Mouse (Mus musculus) adrenal gland, adult 2 months (tissue): ENCODE data around the gene Srxn1. TPM values are rescaled to one million over a fixed set of nuclear protein-coding genes. Genes with fewer than 3 reads are reported as not detected.
A peak's percentile ranks its signal among the peaks of the same experiment; 100 is the strongest.
"Not testable (repeated sequence)": the region's sequence is repeated elsewhere in the genome, so short reads cannot be mapped to it uniquely, and the experiment has no call there.

Experiments used
- DNase-seq: peaks from one replicate; pipeline ENCODE4 v3.0.0; 2021
- long read RNA-seq: library from polyadenylated mRNA; stranded (forward); transcript quantifications from one replicate; pipeline ENCODE4 v2.0.0, GENCODE M21; 2021
- polyA plus RNA-seq: library from polyadenylated mRNA; depleted of rRNA; stranded (reverse); fragments of >200 nt; gene quantifications from 2 replicates; pipeline ENCODE4 v1.2.3, GENCODE M21; 2012; rRNA removed
- total RNA-seq, 2 experiments: library from RNA; stranded (reverse); gene quantifications; 2 replicates each; pipeline ENCODE4 v1.2.3; 2021

Gene Srxn1
- total RNA-seq (100 to 1,000 TPM; 188 to 772 TPM), polyA plus RNA-seq (315 and 608 TPM in 2 replicates)
- long read RNA-seq, transcript Srxn1-203 (2 exons, 446 nt): minor isoform, 7 of 166 reads
- long read RNA-seq, transcript Srxn1-201 (2 exons, 2,812 nt): major isoform, 129 of 166 reads
- long read RNA-seq, partial matches to known transcripts: 26 of 166 reads
- long read RNA-seq, other reads (novel, unspliced or antisense): 4 of 166 reads

GRCm38 (mm10) chr2:152105318-152106224 lies at the start of gene Srxn1:
Srxn1 (plus strand) TSS chr2:152105516.
- DNase-seq: peak; percentile 98

DNA sequence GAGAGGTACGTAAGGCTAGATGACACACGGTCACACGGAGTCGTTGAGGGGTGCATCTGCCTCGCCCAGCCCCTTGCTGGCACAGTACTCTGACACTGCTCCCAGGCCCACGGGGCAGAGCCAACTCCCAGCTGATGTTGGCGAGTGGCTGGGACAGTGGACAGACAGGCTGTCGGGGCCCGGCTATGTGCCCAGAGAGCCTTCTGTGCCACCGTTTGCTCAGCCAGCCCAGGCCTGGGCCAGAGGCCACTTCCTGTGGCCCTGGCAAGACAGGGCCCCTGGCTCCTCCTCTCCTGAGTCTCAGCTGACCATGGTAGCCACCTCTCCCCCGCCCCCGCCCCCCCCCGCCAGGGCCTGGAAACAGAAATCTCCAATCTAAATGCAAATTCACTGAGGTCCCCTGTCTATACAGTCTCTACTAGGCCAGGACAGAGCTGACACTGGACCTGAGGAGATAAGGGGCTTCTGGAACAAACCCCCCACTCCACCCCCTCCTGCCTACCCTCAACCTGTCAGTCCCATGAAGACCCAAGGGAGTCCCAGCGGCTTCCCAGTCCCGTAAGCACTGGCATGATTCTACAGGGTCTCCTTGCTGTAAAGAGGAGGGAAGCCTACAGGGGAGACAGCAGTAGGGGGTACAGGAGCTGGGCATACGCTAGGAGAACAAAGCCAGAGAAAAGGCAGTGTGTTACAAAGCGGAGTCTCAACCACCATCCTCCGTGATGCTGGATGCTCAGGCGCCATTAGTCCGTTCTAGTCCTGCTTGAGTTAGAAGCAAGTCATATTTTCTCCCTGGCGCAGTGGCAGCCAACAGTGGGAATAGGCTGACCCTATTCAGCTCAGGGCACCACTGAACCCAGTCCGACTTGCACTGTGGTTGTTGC lies 48.7 kb upstream of the Srxn1 start:
- no peak for DNase-seq

- no peak for DNase-seq
These were observed 48.1 kb upstream of the Srxn1 start for GRCm38 (mm10) chr2:152057252-152057563.

- DNase-seq: not testable (repeated sequence)
These were observed 42.5 kb upstream of the Srxn1 start for GRCm38 (mm10) chr2:152062817-152063216.

- DNase-seq: no peak
These were observed 36.5 kb upstream of the Srxn1 start for GRCm38 (mm10) chr2:152068660-152069433.

DNA sequence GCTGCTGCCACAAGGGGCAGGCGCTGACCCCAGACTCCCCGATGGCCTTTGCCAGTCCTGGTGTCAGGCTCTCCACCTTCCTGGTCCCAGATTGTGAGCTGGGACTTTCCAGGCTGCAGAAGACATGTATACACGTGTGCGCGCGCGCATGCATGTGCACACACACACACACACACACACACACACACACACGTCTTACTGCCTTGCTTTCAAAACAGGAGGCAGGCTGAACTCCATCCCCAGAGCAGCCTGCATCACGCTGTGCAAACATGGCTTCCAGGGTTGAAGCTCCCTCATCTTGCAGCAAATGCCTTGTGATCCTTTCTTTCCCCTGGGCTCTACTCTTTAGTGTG lies 35.9 kb upstream of the Srxn1 start:
- no peak for DNase-seq

GRCm38 (mm10) chr2:152069941-152070340 lies 35.4 kb upstream of the Srxn1 start:
- DNase-seq: no peak

DNA sequence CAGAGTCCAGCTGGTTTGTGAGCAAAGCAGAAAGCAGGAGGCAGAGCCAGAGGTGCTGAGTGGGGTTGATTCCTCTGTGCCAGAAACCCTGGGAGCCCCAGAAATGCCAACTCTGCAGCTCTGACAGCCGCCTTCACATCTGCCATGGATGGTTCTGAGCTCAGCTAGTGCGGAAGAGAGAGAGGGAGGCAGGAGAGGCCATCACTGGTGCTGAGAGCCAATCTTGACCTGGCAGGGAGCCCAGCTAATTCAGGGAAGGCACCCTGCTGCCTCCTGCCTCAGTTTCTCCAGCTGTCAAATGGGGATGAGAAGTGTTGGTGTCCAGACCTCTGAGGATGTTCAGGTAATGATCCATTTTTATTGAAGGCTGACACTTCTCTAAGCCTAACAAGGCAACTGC lies 30.8 kb upstream of the Srxn1 start:
- no peak for DNase-seq

DNA sequence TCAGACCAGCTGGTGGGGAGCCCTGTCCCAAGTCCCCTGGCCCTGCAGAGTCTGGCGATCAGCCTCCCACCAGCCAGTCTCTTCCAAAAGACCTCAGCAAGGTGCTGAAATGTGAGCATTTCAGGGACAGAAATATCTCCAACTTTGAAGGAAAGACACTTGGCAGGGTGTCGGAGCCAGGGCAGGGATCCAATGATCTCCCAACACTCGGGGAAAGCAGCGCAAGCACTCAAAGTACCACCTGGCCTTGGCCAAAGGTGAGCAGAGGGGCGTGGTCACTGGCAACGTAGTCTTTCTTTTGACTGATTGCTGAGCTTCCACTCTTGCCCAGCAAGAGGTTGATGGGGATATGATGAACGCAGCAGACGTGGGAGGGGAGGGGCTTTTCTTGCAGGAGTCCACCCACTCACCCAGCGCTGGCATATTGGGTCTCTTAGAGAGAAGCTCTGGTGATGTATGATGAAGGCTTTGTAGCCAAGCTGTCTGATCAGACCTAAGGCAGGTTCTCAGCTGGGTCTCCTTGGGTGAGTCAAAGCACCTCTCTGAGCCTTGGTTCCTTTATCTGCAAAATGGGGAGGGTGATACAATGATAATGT lies 29.9 kb upstream of the Srxn1 start:
- no peak for DNase-seq

DNA sequence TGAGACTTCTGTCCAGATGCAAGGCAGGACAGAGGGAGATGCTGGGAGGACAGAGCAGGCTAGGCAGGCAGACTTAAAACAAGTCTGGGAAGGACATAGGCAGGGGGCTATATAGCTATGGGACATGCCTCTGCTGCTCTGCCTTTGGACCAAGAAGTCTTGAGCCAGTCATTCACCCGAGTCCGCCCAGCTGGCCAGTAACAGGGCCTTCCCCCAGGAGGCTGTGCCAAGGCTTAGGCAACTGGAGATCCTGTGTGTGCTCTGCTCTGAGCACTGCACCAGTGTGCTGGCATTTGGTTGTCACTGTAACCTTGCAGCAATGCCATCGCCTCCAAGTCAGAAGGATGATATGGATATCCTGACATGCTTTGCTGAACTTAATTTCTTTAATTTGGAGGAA lies 28.0 kb upstream of the Srxn1 start:
- no peak for DNase-seq

- DNase-seq: no peak
These were observed 24.4 kb upstream of the Srxn1 start, which contains the start of gene Scrt2 for GRCm38 (mm10) chr2:152080685-152081541. Scrt2 (plus strand) TSS chr2:152081529.

GRCm38 (mm10) chr2:152081641-152082448 lies 23.5 kb upstream of the Srxn1 start:
- peak; percentile 91 for DNase-seq

DNA sequence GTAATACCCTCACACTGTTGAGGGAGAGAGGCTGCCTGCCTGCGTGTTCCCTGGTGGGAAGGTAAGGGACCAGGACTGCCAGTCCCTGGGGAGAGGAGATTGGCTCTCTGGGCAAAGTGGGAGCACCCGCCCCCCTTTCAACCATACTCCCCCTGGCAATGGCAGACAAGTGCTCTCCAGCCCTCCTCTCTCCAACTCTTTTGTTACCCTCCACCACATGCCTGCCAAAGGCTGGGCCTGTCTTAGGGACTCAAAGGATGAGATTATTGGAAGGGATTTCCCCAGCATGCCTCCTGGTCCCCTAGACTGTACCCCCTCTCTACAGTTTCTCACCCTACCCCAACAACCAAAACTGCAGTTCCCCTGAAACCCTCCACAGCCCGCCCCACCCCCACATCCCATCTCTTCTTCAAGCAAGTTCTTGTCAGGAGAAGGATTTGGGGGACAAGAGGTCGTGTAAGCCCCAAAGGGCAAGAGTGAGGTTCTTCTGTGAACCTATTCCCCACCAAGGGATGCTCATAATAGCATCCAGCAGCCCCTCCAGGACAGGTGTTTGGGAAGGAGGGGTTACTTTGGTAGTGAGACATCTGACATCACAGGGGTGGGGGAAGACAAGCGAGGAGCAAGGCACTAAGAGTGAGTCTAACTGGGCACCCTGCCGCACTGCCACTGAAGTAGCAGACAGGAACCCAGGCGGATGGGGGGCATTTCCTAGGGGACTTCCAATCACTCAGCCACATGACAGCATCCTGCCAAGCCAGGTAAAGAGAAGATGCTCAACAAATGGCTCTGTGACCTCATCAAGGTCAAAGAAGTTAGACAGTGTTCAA lies 22.6 kb upstream of the Srxn1 start:
- DNase-seq: no peak

DNA sequence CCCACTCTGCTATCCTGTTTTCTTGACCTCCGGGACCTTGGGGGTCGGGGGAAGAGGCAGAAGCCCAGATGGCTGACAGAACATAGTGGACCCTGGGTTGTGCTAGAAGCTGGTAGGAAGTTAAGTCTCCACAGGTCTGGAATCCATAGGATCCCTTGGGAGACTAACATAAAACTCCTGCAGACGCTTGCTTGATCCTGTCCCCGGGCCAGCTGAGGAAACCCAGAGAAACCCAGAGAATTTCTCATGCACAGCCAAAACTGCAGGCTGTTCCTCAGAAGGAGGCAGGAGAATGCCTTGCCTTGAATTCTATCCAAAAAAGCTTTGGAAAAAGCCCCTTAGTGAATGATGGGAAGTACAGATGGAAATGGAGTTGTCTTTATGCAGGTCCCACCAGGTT lies 21.9 kb upstream of the Srxn1 start:
- DNase-seq: no peak

DNA sequence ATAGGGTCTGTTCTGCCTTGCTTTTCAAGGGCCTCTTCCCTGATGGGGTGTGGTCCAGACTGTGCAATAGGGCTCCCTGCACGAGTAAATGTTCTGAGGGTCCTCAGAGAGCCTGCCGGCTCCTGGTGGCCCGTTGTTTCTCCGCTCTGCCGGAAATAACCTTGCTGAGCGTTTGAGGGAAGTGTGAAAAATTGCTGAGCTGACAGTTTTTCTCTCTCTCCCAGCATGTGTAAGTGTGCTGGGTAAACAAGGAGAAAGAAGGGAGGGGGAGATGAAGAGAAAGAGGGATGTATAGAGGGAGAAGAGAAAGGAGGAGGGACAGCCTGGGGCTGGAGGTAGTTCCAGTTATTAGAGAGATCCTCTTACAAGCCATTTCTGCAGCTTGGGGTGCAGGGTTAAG lies 21.0 kb upstream of the Srxn1 start:
- DNase-seq: no peak

- no peak for DNase-seq
These were observed 19.9 kb upstream of the Srxn1 start for GRCm38 (mm10) chr2:152085414-152085813.

DNA sequence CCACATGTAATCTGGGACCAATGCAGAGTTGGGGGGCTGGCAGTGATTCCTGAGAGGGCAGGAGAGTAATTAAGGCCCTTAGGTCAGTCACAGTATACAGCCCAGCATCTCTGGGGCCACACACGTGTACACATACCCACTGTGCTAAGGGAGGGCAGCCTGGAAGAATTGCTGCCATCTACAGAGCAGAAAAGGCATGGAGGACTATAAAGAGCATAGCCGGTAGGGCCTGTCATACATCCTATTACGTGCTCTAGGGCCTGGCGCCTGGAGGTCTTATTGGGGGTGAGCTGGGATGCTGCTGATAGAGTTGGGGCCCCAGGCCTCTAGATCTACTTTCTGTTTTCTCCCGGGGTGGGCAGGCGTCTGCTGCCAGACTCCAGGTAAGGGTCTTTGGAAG lies 18.9 kb upstream of the Srxn1 start:
- no peak for DNase-seq

- no peak for DNase-seq
These were observed 18.2 kb upstream of the Srxn1 start for GRCm38 (mm10) chr2:152087111-152087510.

GRCm38 (mm10) chr2:152089078-152089477 lies 16.2 kb upstream of the Srxn1 start:
- peak; percentile 59 for DNase-seq
